Comparison of ENCODE assay signal across 11 mouse cellular contexts in genomic region chr1:157798561-157799553, GRCm38 (mm10).
A peak's percentile ranks its signal among the peaks of the same experiment; 100 is the strongest.
DNase-seq lines count a peak whose midpoint lies in the region; ATAC-seq and TF ChIP-seq lines count a peak whose summit lies in the region.
"Had no signal": no experiment of that assay in that cellular context is flagged by ENCODE, and none has a peak within 500 bp of the region (broad histone marks: within the 10 kb centered on the region; RNA-seq: fewer than 3 reads in every experiment).

No protein-coding gene starts in this region.

- TF ChIP-seq CTCF in lung, embryonic 14.5 days (IDR thresholded peaks at IDR 0.05; ENCODE audit: low read depth) = no peak
- TF ChIP-seq CTCF in lung, adult 2 months (IDR thresholded peaks at IDR 0.05; ENCODE audit: insufficient read depth, low read length) = no peak

- 68% methylated on average over 21 of the region's 21 CpGs for WGBS in embryonic facial prominence, embryonic 12.5 days
- WGBS in embryonic facial prominence, embryonic 10.5 days = 74% methylated on average over 21 of the region's 21 CpGs
- 40% methylated on average over 21 of the region's 21 CpGs for WGBS in lung, embryonic 14.5 days
- WGBS in lung, adult 2 months = 37% methylated on average over 21 of the region's 21 CpGs
- 37% methylated on average over 21 of the region's 21 CpGs for WGBS in hindbrain, embryonic 15.5 days
- whole genome bisulfite sequencing in neural tube, embryonic 13.5 days = 37% methylated on average over 21 of the region's 21 CpGs

- H3K27ac ChIP-seq in embryonic facial prominence, embryonic 12.5 days = no peak overlapping the region
- H3K27ac ChIP-seq in embryonic facial prominence, embryonic 10.5 days (replicated peaks) = no peak overlapping the region
- H3K27ac ChIP-seq in lung, embryonic 14.5 days (ENCODE audit: low read depth) = no peak overlapping the region
- peak overlapping the region; percentile 35; the same call in 1 of the 2 replicates for H3K27ac ChIP-seq in hindbrain, embryonic 15.5 days (replicated peaks)
- peak overlapping the region; percentile 76 for H3K27ac ChIP-seq in neural tube, embryonic 13.5 days (replicated peaks)
- H3K27ac ChIP-seq: left cerebral cortex, adult 2 months had no signal

- no peak overlapping the region for H3K4me2 ChIP-seq in embryonic facial prominence, embryonic 12.5 days (replicated peaks)
- H3K4me2 ChIP-seq in lung, embryonic 14.5 days = 0 out of 2 replicates have a peak overlapping the region, but pooled peaks have one; percentile 20
- peak overlapping the region; percentile 26 for H3K4me2 ChIP-seq in hindbrain, embryonic 15.5 days
- H3K4me2 ChIP-seq in neural tube, embryonic 13.5 days = peak overlapping the region; percentile 45

- ATAC-seq in embryonic facial prominence, embryonic 12.5 days (ENCODE audit: insufficient number of reproducible peaks, insufficient read depth, low FRiP score, low TSS enrichment) = 0 out of 2 replicates have a peak, but pooled peaks have one; percentile 47
- ATAC-seq in lung, embryonic 14.5 days (ENCODE audit: insufficient read depth) = peak; percentile 54; the same call in 1 of the 2 replicates
- ATAC-seq in hindbrain, embryonic 15.5 days (ENCODE audit: low FRiP score, low read depth) = peak; percentile 84
- peak; percentile 91 for ATAC-seq in neural tube, embryonic 13.5 days (ENCODE audit: low read depth)

- no peak for DNase-seq in embryonic facial prominence, embryonic 10.5 days (ENCODE audit: low spot score)
- DNase-seq in lung, embryonic 14.5 days = peak; percentile 5
- no peak for DNase-seq in lung, adult 2 months
- no peak for DNase-seq in thymus, postnatal 10 days (ENCODE audit: low spot score in 2 of 2)
- DNase-seq in spleen, adult 18-20 months = no peak
- DNase-seq: heart, postnatal 14 days; right cerebral cortex, postnatal 25 days had no signal

- no peaks in the 10 kb centered on the region for H3K4me1 ChIP-seq in embryonic facial prominence, embryonic 12.5 days
- no peaks in the 10 kb centered on the region for H3K4me1 ChIP-seq in embryonic facial prominence, embryonic 10.5 days
- H3K4me1 ChIP-seq in lung, embryonic 14.5 days (ENCODE audit: insufficient read depth) = no peaks in the 10 kb centered on the region
- no peaks in the 10 kb centered on the region for H3K4me1 ChIP-seq in lung, adult 2 months (ENCODE audit: control insufficient read depth, insufficient read depth, low read length)
- peaks cover 10% of the 10 kb centered on the region for H3K4me1 ChIP-seq in hindbrain, embryonic 15.5 days (replicated peaks)
- peaks cover 18% of the 10 kb centered on the region for H3K4me1 ChIP-seq in neural tube, embryonic 13.5 days (replicated peaks)

- H3K4me3 ChIP-seq in embryonic facial prominence, embryonic 12.5 days = no peak overlapping the region
- no peak overlapping the region for H3K4me3 ChIP-seq in embryonic facial prominence, embryonic 10.5 days
- no peak overlapping the region for H3K4me3 ChIP-seq in lung, embryonic 14.5 days (ENCODE audit: low read depth, low read length)
- no peak overlapping the region for H3K4me3 ChIP-seq in lung, adult 2 months (replicated peaks; ENCODE audit: extremely low read depth, low read depth, low read length)
- no peak overlapping the region for H3K4me3 ChIP-seq in hindbrain, embryonic 15.5 days
- no peak overlapping the region for H3K4me3 ChIP-seq in neural tube, embryonic 13.5 days
- H3K4me3 ChIP-seq: left cerebral cortex, adult 2 months had no signal

- TF ChIP-seq POLR2A in lung, adult 2 months (IDR thresholded peaks at IDR 0.05; ENCODE audit: borderline replicate concordance, extremely low read depth, low read depth, low read length) = no peak

- H3K9me3 ChIP-seq in embryonic facial prominence, embryonic 12.5 days = no peaks in the 10 kb centered on the region
- no peaks in the 10 kb centered on the region for H3K9me3 ChIP-seq in embryonic facial prominence, embryonic 10.5 days
- H3K9me3 ChIP-seq in lung, embryonic 14.5 days (ENCODE audit: low read depth, low read length) = no peaks in the 10 kb centered on the region
- no peaks in the 10 kb centered on the region for H3K9me3 ChIP-seq in hindbrain, embryonic 15.5 days
- H3K9me3 ChIP-seq in neural tube, embryonic 13.5 days = no peaks in the 10 kb centered on the region

- no peak overlapping the region for H3K9ac ChIP-seq in embryonic facial prominence, embryonic 12.5 days
- no peak overlapping the region for H3K9ac ChIP-seq in lung, embryonic 14.5 days
- H3K9ac ChIP-seq in hindbrain, embryonic 15.5 days = no peak overlapping the region
- peak overlapping the region; percentile 47; the same call in 1 of the 2 replicates for H3K9ac ChIP-seq in neural tube, embryonic 13.5 days

- H3K36me3 ChIP-seq in embryonic facial prominence, embryonic 12.5 days = no peaks in the 10 kb centered on the region
- H3K36me3 ChIP-seq in embryonic facial prominence, embryonic 10.5 days (replicated peaks) = no peaks in the 10 kb centered on the region
- H3K36me3 ChIP-seq in lung, embryonic 14.5 days (ENCODE audit: insufficient read depth) = no peaks in the 10 kb centered on the region
- H3K36me3 ChIP-seq in hindbrain, embryonic 15.5 days = no peaks in the 10 kb centered on the region
- H3K36me3 ChIP-seq in neural tube, embryonic 13.5 days = no peaks in the 10 kb centered on the region

- H3K27me3 ChIP-seq in embryonic facial prominence, embryonic 12.5 days = no peaks in the 10 kb centered on the region
- H3K27me3 ChIP-seq in embryonic facial prominence, embryonic 10.5 days (replicated peaks; ENCODE audit: low read depth, poor library complexity, severe bottlenecking) = no peaks in the 10 kb centered on the region
- H3K27me3 ChIP-seq in lung, embryonic 14.5 days (ENCODE audit: insufficient read depth, low read length) = no peaks in the 10 kb centered on the region
- no peaks in the 10 kb centered on the region for H3K27me3 ChIP-seq in hindbrain, embryonic 15.5 days
- H3K27me3 ChIP-seq in neural tube, embryonic 13.5 days = no peaks in the 10 kb centered on the region

Comparison
In these comparisons a context has a peak if more than half of its experiments do, and no peak if none do; other contexts are left out.
1. H3K27ac ChIP-seq: peak in hindbrain, embryonic 15.5 days (single experiment) and neural tube, embryonic 13.5 days (single experiment); none in embryonic facial prominence, embryonic 12.5 days (single experiment), embryonic facial prominence, embryonic 10.5 days (single experiment) and lung, embryonic 14.5 days (single experiment).
2. Peak in every context shown above with its lines, with median percentiles within 50 percentile points of each other: ATAC-seq.